In the genomic region with DNA sequence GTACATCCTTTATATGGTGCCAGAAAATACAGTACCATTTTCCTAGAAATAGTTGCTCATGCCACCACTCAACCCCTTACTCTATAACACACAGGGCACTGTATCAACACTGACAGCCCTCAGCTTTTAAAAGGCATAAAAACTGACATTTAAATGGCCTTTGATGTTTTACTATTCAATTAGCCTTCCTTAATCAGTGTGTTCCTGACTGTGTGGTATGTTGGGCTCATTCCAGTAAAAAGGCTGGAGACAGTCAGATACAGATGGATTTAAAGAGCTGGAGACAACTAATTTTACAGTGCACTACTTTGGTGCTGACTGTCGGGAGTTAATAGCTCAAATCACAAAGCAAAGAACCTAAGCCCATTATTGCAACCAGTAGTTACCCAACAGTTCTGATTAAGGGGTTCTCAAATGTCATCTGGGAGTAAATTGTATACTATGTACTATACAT, we compare ENCODE assay signal across 21 mouse cellular contexts.
DNase-seq lines count a peak whose midpoint lies in the region; ATAC-seq lines count a peak whose summit lies in the region.
"Had no signal": no experiment of that assay in that cellular context is flagged by ENCODE, and none has a peak within 500 bp of the region (broad histone marks: within the 10 kb centered on the region; RNA-seq: fewer than 3 reads in every experiment).

No protein-coding gene starts in this region.

- H3K9ac ChIP-seq in embryonic facial prominence, embryonic 11.5 days (replicated peaks; ENCODE audit: low read length), result no peak overlapping the region
- H3K9ac ChIP-seq in midbrain, embryonic 13.5 days (replicated peaks), result no peak overlapping the region
- no peak overlapping the region for H3K9ac ChIP-seq in forebrain, embryonic 13.5 days
- H3K9ac ChIP-seq in midbrain, embryonic 15.5 days, result no peak overlapping the region
- H3K9ac ChIP-seq in hindbrain, embryonic 13.5 days, result no peak overlapping the region
- H3K9ac ChIP-seq: heart, embryonic 13.5 days had no signal

- no peak overlapping the region for H3K4me2 ChIP-seq in embryonic facial prominence, embryonic 11.5 days (ENCODE audit: low read depth, low read length)
- no peak overlapping the region for H3K4me2 ChIP-seq in midbrain, embryonic 13.5 days (replicated peaks)
- no peak overlapping the region for H3K4me2 ChIP-seq in forebrain, embryonic 13.5 days
- no peak overlapping the region for H3K4me2 ChIP-seq in midbrain, embryonic 15.5 days
- H3K4me2 ChIP-seq in hindbrain, embryonic 13.5 days, result no peak overlapping the region
- H3K4me2 ChIP-seq: heart, embryonic 13.5 days; liver, embryonic 11.5 days had no signal

- ATAC-seq in embryonic facial prominence, embryonic 11.5 days (replicated peaks; ENCODE audit: insufficient number of reproducible peaks, low FRiP score, low TSS enrichment, low read depth), result 0 out of 2 replicates have a peak, but pooled peaks have one; percentile 29
- peak; percentile 66 for ATAC-seq in midbrain, embryonic 13.5 days
- peak; percentile 90 for ATAC-seq in forebrain, embryonic 13.5 days
- ATAC-seq in midbrain, embryonic 15.5 days (replicated peaks), result peak; percentile 56; the same call in 1 of the 2 replicates
- no peak for ATAC-seq in megakaryocyte-erythroid progenitor cell, adult 5-6 weeks (replicated peaks; ENCODE audit: low FRiP score, low TSS enrichment, poor library complexity, severe bottlenecking)
- ATAC-seq in hindbrain, embryonic 13.5 days (ENCODE audit: low FRiP score), result no peak
- ATAC-seq: hindbrain, postnatal 0 days had no signal

- no peaks in the 10 kb centered on the region for H3K4me1 ChIP-seq in embryonic facial prominence, embryonic 11.5 days (ENCODE audit: control insufficient read depth, insufficient read depth, low read length)
- no peaks in the 10 kb centered on the region for H3K4me1 ChIP-seq in embryonic facial prominence, embryonic 10.5 days
- no peaks in the 10 kb centered on the region; the same call in 1 of the 2 replicates for H3K4me1 ChIP-seq in midbrain, embryonic 13.5 days (replicated peaks)
- no peaks in the 10 kb centered on the region for H3K4me1 ChIP-seq in midbrain, embryonic 10.5 days
- H3K4me1 ChIP-seq in forebrain, embryonic 13.5 days, result peaks cover 7% of the 10 kb centered on the region
- no peaks in the 10 kb centered on the region; the same call in 1 of the 2 replicates for H3K4me1 ChIP-seq in midbrain, embryonic 15.5 days
- H3K4me1 ChIP-seq in hindbrain, embryonic 13.5 days (replicated peaks), result no peaks in the 10 kb centered on the region
- H3K4me1 ChIP-seq: heart, embryonic 13.5 days had no signal

- no peaks in the 10 kb centered on the region for H3K27me3 ChIP-seq in embryonic facial prominence, embryonic 11.5 days (ENCODE audit: control insufficient read depth, insufficient read depth, low read length)
- no peaks in the 10 kb centered on the region for H3K27me3 ChIP-seq in embryonic facial prominence, embryonic 10.5 days (replicated peaks; ENCODE audit: low read depth, poor library complexity, severe bottlenecking)
- H3K27me3 ChIP-seq in midbrain, embryonic 13.5 days, result no peaks in the 10 kb centered on the region
- H3K27me3 ChIP-seq in midbrain, embryonic 10.5 days (ENCODE audit: low read depth, poor library complexity, severe bottlenecking), result no peaks in the 10 kb centered on the region
- H3K27me3 ChIP-seq in forebrain, embryonic 13.5 days, result no peaks in the 10 kb centered on the region
- no peaks in the 10 kb centered on the region for H3K27me3 ChIP-seq in midbrain, embryonic 15.5 days (replicated peaks)
- no peaks in the 10 kb centered on the region for H3K27me3 ChIP-seq in hindbrain, embryonic 13.5 days
- H3K27me3 ChIP-seq: CH12.LX; heart, embryonic 13.5 days had no signal

- H3K9me3 ChIP-seq in embryonic facial prominence, embryonic 11.5 days (replicated peaks; ENCODE audit: control insufficient read depth, low read length), result no peaks in the 10 kb centered on the region
- H3K9me3 ChIP-seq in embryonic facial prominence, embryonic 10.5 days, result no peaks in the 10 kb centered on the region
- H3K9me3 ChIP-seq in midbrain, embryonic 13.5 days, result no peaks in the 10 kb centered on the region
- H3K9me3 ChIP-seq in midbrain, embryonic 10.5 days (replicated peaks), result no peaks in the 10 kb centered on the region
- H3K9me3 ChIP-seq in forebrain, embryonic 13.5 days (replicated peaks), result no peaks in the 10 kb centered on the region
- H3K9me3 ChIP-seq in midbrain, embryonic 15.5 days, result no peaks in the 10 kb centered on the region
- no peaks in the 10 kb centered on the region for H3K9me3 ChIP-seq in hindbrain, embryonic 13.5 days
- H3K9me3 ChIP-seq: heart, embryonic 13.5 days had no signal

- H3K36me3 ChIP-seq in embryonic facial prominence, embryonic 11.5 days (replicated peaks; ENCODE audit: control insufficient read depth, insufficient read depth, low read depth, low read length), result no peaks in the 10 kb centered on the region
- no peaks in the 10 kb centered on the region for H3K36me3 ChIP-seq in embryonic facial prominence, embryonic 10.5 days (replicated peaks)
- H3K36me3 ChIP-seq in midbrain, embryonic 13.5 days, result no peaks in the 10 kb centered on the region
- H3K36me3 ChIP-seq in midbrain, embryonic 10.5 days, result no peaks in the 10 kb centered on the region
- H3K36me3 ChIP-seq in forebrain, embryonic 13.5 days (ENCODE audit: poor library complexity, severe bottlenecking), result no peaks in the 10 kb centered on the region
- H3K36me3 ChIP-seq in midbrain, embryonic 15.5 days (replicated peaks), result no peaks in the 10 kb centered on the region
- H3K36me3 ChIP-seq in hindbrain, embryonic 13.5 days, result no peaks in the 10 kb centered on the region
- H3K36me3 ChIP-seq: heart, embryonic 13.5 days had no signal

- H3K27ac ChIP-seq in embryonic facial prominence, embryonic 11.5 days (replicated peaks; ENCODE audit: low read depth, low read length), result no peak overlapping the region
- H3K27ac ChIP-seq in embryonic facial prominence, embryonic 10.5 days (replicated peaks), result no peak overlapping the region
- no peak overlapping the region for H3K27ac ChIP-seq in midbrain, embryonic 13.5 days
- H3K27ac ChIP-seq in midbrain, embryonic 10.5 days (replicated peaks), result no peak overlapping the region
- no peak overlapping the region for H3K27ac ChIP-seq in forebrain, embryonic 13.5 days
- peak overlapping the region; percentile 7; the same call in 1 of the 2 replicates for H3K27ac ChIP-seq in midbrain, embryonic 15.5 days
- no peak overlapping the region for H3K27ac ChIP-seq in hindbrain, embryonic 13.5 days
- H3K27ac ChIP-seq: heart, embryonic 13.5 days; hindbrain, postnatal 0 days had no signal

- no peak overlapping the region for H3K4me3 ChIP-seq in embryonic facial prominence, embryonic 11.5 days (ENCODE audit: low read depth, low read length)
- no peak overlapping the region for H3K4me3 ChIP-seq in embryonic facial prominence, embryonic 10.5 days
- H3K4me3 ChIP-seq in midbrain, embryonic 13.5 days (replicated peaks), result no peak overlapping the region
- H3K4me3 ChIP-seq in midbrain, embryonic 10.5 days, result no peak overlapping the region
- H3K4me3 ChIP-seq in forebrain, embryonic 13.5 days, result no peak overlapping the region
- no peak overlapping the region for H3K4me3 ChIP-seq in midbrain, embryonic 15.5 days
- H3K4me3 ChIP-seq in hindbrain, embryonic 13.5 days, result no peak overlapping the region
- H3K4me3 ChIP-seq: heart, embryonic 13.5 days had no signal

- WGBS in embryonic facial prominence, embryonic 11.5 days, result 49% methylated on average over 1 of the region's 1 CpGs
- WGBS in embryonic facial prominence, embryonic 10.5 days, result 54% methylated on average over 1 of the region's 1 CpGs
- WGBS in midbrain, embryonic 13.5 days, result 33% methylated on average over 1 of the region's 1 CpGs
- 78% methylated on average over 1 of the region's 1 CpGs for WGBS in midbrain, embryonic 10.5 days
- WGBS in forebrain, embryonic 13.5 days, result 10% methylated on average over 1 of the region's 1 CpGs
- WGBS in midbrain, embryonic 15.5 days, result 51% methylated on average over 1 of the region's 1 CpGs
- 50% methylated on average over 1 of the region's 1 CpGs for WGBS in hindbrain, embryonic 13.5 days

- no peak for DNase-seq in embryonic facial prominence, embryonic 11.5 days (ENCODE audit: low spot score)
- no peak for DNase-seq in embryonic facial prominence, embryonic 10.5 days (ENCODE audit: low spot score)
- no peak for DNase-seq in midbrain, embryonic 10.5 days (ENCODE audit: low spot score)
- DNase-seq: adrenal gland, adult 2 months; cerebellum, adult 18-20 months; heart, postnatal 36 days; kidney, adult 11 months; layer of hippocampus, postnatal 36 days; lung, adult 2 months; lung, postnatal 36 days; right cerebral cortex, adult 18-20 months; thymus, adult 2 months had no signal

Comparison
In these comparisons a context has a peak if more than half of its experiments do, and no peak if none do; other contexts are left out.
1. ATAC-seq: peak in embryonic facial prominence, embryonic 11.5 days (single experiment), midbrain, embryonic 13.5 days (single experiment), forebrain, embryonic 13.5 days (single experiment) and midbrain, embryonic 15.5 days (single experiment); none in megakaryocyte-erythroid progenitor cell, adult 5-6 weeks (single experiment) and hindbrain, embryonic 13.5 days (single experiment).